In the genomic region with DNA sequence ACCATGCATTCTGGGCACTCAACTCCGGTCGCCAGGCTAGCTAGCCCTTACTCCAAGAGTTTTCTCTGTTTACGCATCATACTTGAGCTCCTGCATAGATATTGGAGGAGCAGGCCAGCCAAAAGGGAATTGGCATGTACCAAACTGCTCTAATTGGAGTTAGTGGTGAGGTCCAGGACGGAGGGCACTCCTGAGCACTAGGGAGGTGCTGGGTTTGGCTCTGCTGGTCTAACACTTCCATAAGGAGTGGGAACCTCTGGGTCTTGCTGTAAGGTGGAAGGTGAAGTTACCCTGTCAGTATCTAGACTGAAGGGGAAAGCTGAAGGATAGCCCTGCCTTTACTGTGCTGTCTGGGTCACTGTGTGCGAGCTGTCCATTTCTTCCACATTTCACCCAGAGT, we compare ENCODE assay signal across 24 mouse cellular contexts. TPM values are rescaled to one million over a fixed set of nuclear protein-coding genes. Genes with fewer than 3 reads are reported as not detected.
DNase-seq lines count a peak whose midpoint lies in the region; ATAC-seq lines count a peak whose summit lies in the region.
"Had no signal": no experiment of that assay in that cellular context is flagged by ENCODE, and none has a peak within 500 bp of the region (broad histone marks: within the 10 kb centered on the region; RNA-seq: fewer than 3 reads in every experiment).

No protein-coding gene starts in this region.

- H3K36me3 ChIP-seq in heart, embryonic 10.5 days = peaks cover 3% of the 10 kb centered on the region; the same call in 1 of the 2 replicates
- no peaks in the 10 kb centered on the region for H3K36me3 ChIP-seq in heart, embryonic 14.5 days (ENCODE audit: control insufficient read depth, insufficient read depth, low read length)
- H3K36me3 ChIP-seq: embryonic facial prominence, embryonic 15.5 days; intestine, embryonic 15.5 days; kidney, embryonic 15.5 days had no signal

- peak overlapping the region; percentile 85 for H3K27ac ChIP-seq in heart, embryonic 10.5 days
- H3K27ac ChIP-seq in heart, embryonic 14.5 days (replicated peaks in 1 of 2; ENCODE audit: control insufficient read depth in 1 of 2, insufficient read depth in 1 of 2, low read depth in 2 of 2, low read length in 2 of 2) = peak overlapping the region; percentile 37 to 97
- peak overlapping the region; percentile 51 for H3K27ac ChIP-seq in brown adipose tissue, adult 24 weeks (replicated peaks; ENCODE audit: low read depth, low read length)
- H3K27ac ChIP-seq: embryonic facial prominence, embryonic 15.5 days; forebrain, embryonic 10.5 days; hindbrain, embryonic 14.5 days; intestine, embryonic 15.5 days; kidney, embryonic 15.5 days had no signal

- H3K4me1 ChIP-seq in heart, embryonic 10.5 days = peaks cover 32% of the 10 kb centered on the region
- peaks cover 19 to 52% of the 10 kb centered on the region in 2 experiments for H3K4me1 ChIP-seq in heart, embryonic 14.5 days (ENCODE audit: control insufficient read depth in 2 of 2, insufficient read depth in 2 of 2, low read length in 2 of 2)
- peaks cover 26% of the 10 kb centered on the region for H3K4me1 ChIP-seq in brown adipose tissue, adult 24 weeks (ENCODE audit: control insufficient read depth, insufficient read depth, insufficient read length, low read length)

- no peak overlapping the region for H3K9ac ChIP-seq in heart, embryonic 14.5 days (ENCODE audit: low read length)
- H3K9ac ChIP-seq: embryonic facial prominence, embryonic 15.5 days; hindbrain, embryonic 14.5 days; intestine, embryonic 15.5 days; kidney, embryonic 15.5 days had no signal

- DNase-seq in cerebellum, adult 9-10 months = no peak
- no peak for DNase-seq in heart, embryonic 10.5 days (ENCODE audit: low spot score)
- no peak for DNase-seq in heart, postnatal 10 days
- DNase-seq in heart, postnatal 36 days = no peak
- no peak for DNase-seq in kidney, adult 8-10 months
- DNase-seq: adrenal gland, postnatal 14 days; B cell, adult 2 months; cerebellum, adult 2 months; cerebellum, postnatal 14 days; embryo, embryonic 11 days; kidney, adult 18-20 months had no signal

- H3K27me3 ChIP-seq in heart, embryonic 10.5 days (ENCODE audit: insufficient read depth, poor library complexity, severe bottlenecking) = no peaks in the 10 kb centered on the region
- H3K27me3 ChIP-seq in heart, embryonic 14.5 days (ENCODE audit: control insufficient read depth, insufficient read depth, low read length) = no peaks in the 10 kb centered on the region
- H3K27me3 ChIP-seq: embryonic facial prominence, embryonic 15.5 days; intestine, embryonic 15.5 days; kidney, embryonic 15.5 days had no signal

- no peak overlapping the region for H3K4me2 ChIP-seq in heart, embryonic 14.5 days (ENCODE audit: low read length)
- H3K4me2 ChIP-seq: embryonic facial prominence, embryonic 15.5 days; hindbrain, embryonic 14.5 days; intestine, embryonic 15.5 days; kidney, embryonic 15.5 days had no signal

- 81% methylated on average over 5 of the region's 5 CpGs for WGBS in heart, embryonic 10.5 days
- WGBS in heart, embryonic 14.5 days = 81% methylated on average over 5 of the region's 5 CpGs

- ATAC-seq in cerebellum, adult (ENCODE audit: insufficient number of reproducible peaks, low FRiP score, low TSS enrichment) = 0 out of 2 replicates have a peak, but pooled peaks have one; percentile 22
- no peak; the same call in 1 of the 2 replicates for ATAC-seq in heart, embryonic 14.5 days (ENCODE audit: insufficient number of reproducible peaks, insufficient read depth, low FRiP score, low read depth)
- ATAC-seq: CD4-positive, CD25-positive, alpha-beta regulatory T cell, adult 4 months; forebrain, embryonic 14.5 days; intestine, embryonic 15.5 days had no signal

- H3K9me3 ChIP-seq in heart, embryonic 10.5 days = no peaks in the 10 kb centered on the region
- no peaks in the 10 kb centered on the region for H3K9me3 ChIP-seq in heart, embryonic 14.5 days (ENCODE audit: control insufficient read depth, low read length)
- H3K9me3 ChIP-seq: embryonic facial prominence, embryonic 15.5 days; forebrain, embryonic 10.5 days; G1E; hindbrain, embryonic 10.5 days; intestine, embryonic 15.5 days; kidney, embryonic 15.5 days had no signal

- H3K4me3 ChIP-seq in heart, embryonic 10.5 days = no peak overlapping the region
- no peak overlapping the region for H3K4me3 ChIP-seq in heart, embryonic 14.5 days (ENCODE audit: control insufficient read depth in 1 of 2, insufficient read depth in 1 of 2, low read depth in 1 of 2, low read length in 2 of 2)
- no peak overlapping the region for H3K4me3 ChIP-seq in brown adipose tissue, adult 24 weeks (ENCODE audit: insufficient read depth, low read depth, low read length)
- H3K4me3 ChIP-seq: embryonic facial prominence, embryonic 15.5 days; erythroblast, embryonic 14.5 days; forebrain, embryonic 10.5 days; hindbrain, embryonic 10.5 days; intestine, embryonic 15.5 days; kidney, embryonic 15.5 days had no signal

- intact Hi-C loops in heart, postnatal 10 days (cut with DNase I) = loop anchor here (5.0 kb wide), 1 partner anchor 38 kb away; a partner anchor contains a TSS
- intact Hi-C loops in heart, postnatal 36 days (cut with DNase I) = no loop called here

RNA-seq across cellular contexts. Expression of a gene that starts 39.1 kb away (rescaled TPM):
- 15.5 and 16.1 TPM in 2 replicates for polyA plus RNA-seq in heart, embryonic 10.5 days (2016; fragmentation: Nextera tagmentation; extraction: Ambion mirVana)
- 10 to 100 TPM; 18.0 to 18.7 TPM for total RNA-seq in heart, postnatal 10 days (2021)
- polyA plus RNA-seq in heart, embryonic 14.5 days (2014; fragmentation: Nextera tagmentation; extraction: Ambion mirVana) = 13.3 and 14.0 TPM in 2 replicates
- total RNA-seq in heart, postnatal 36 days (2021) = 10 to 100 TPM; 15.6 to 18.1 TPM
- 6.6 and 8.0 TPM in 2 replicates for polyA plus RNA-seq in brown adipose tissue, adult 24 weeks (2012; ENCODE audit: insufficient read depth, insufficient read length, missing spikeins)
